Mouse (Mus musculus): Measurements from ENCODE around the gene Psd. TPM values are rescaled to one million over a fixed set of nuclear protein-coding genes. Genes with fewer than 3 reads are reported as not detected.

The Psd gene
- polyA plus RNA-seq, 1 experiment from 2014 or later = 3.3 TPM

GRCm38 (mm10) chr19:46290535-46291105 is 36.3 kb downstream of the Psd start:
- H3K9me3 ChIP-seq (replicated peaks; ENCODE audit: control insufficient read depth, low read length) = no peaks in the 10 kb centered on the region
- H3K27me3 ChIP-seq (ENCODE audit: control insufficient read depth, insufficient read depth, low read depth, low read length) = peaks cover 6% of the 10 kb centered on the region
- no peak overlapping the region for H3K9ac ChIP-seq (ENCODE audit: low read depth, low read length)
- H3K4me2 ChIP-seq (ENCODE audit: low read depth, low read length) = no peak overlapping the region
- no peaks in the 10 kb centered on the region for H3K36me3 ChIP-seq (ENCODE audit: control insufficient read depth, insufficient read depth)
- H3K4me1 ChIP-seq (ENCODE audit: control insufficient read depth, low read depth, low read length) = no peaks in the 10 kb centered on the region
- no peak for ATAC-seq (ENCODE audit: low read depth)
- H3K27ac ChIP-seq (ENCODE audit: low read length) = no peak overlapping the region
- H3K4me3 ChIP-seq (ENCODE audit: low read depth, low read length) = no peak overlapping the region
- 44% methylated on average over 12 of the region's 12 CpGs for WGBS (ENCODE audit: insufficient replicate concordance)

- Histone ChIP-seq H3K9me3 (replicated peaks; ENCODE audit: control insufficient read depth, low read length) (no peaks in the 10 kb centered on the region), H3K27me3 (ENCODE audit: control insufficient read depth, insufficient read depth, low read depth, low read length) (peaks cover 3% of the 10 kb centered on the region), H3K4me2 (ENCODE audit: low read depth, low read length) (no peak overlapping the region), H3K27ac (ENCODE audit: low read length) (no peak overlapping the region), H3K9ac (ENCODE audit: low read depth, low read length) (no peak overlapping the region), H3K36me3 (ENCODE audit: control insufficient read depth, insufficient read depth) (peaks cover 18% of the 10 kb centered on the region), H3K4me1 (ENCODE audit: control insufficient read depth, low read depth, low read length) (no peaks in the 10 kb centered on the region), H3K4me3 (ENCODE audit: low read depth, low read length) (no peak overlapping the region)
- WGBS (ENCODE audit: insufficient replicate concordance) = 85% methylated on average over 3 of the region's 3 CpGs
- ATAC-seq (ENCODE audit: low read depth) = no peak
These were observed 39.4 kb downstream of the Psd start for GRCm38 (mm10) chr19:46287566-46287965.

- no peaks in the 10 kb centered on the region for H3K9me3 ChIP-seq (replicated peaks; ENCODE audit: control insufficient read depth, low read length)
- H3K4me2 ChIP-seq (ENCODE audit: low read depth, low read length) = no peak overlapping the region
- 70% methylated on average over 3 of the region's 3 CpGs for WGBS (ENCODE audit: insufficient replicate concordance)
- H3K27me3 ChIP-seq (ENCODE audit: control insufficient read depth, insufficient read depth, low read depth, low read length) = no peaks in the 10 kb centered on the region
- peaks cover 24% of the 10 kb centered on the region for H3K36me3 ChIP-seq (ENCODE audit: control insufficient read depth, insufficient read depth)
- H3K9ac ChIP-seq (ENCODE audit: low read depth, low read length) = no peak overlapping the region
- no peak overlapping the region for H3K27ac ChIP-seq (ENCODE audit: low read length)
- no peak overlapping the region for H3K4me3 ChIP-seq (ENCODE audit: low read depth, low read length)
- no peaks in the 10 kb centered on the region for H3K4me1 ChIP-seq (ENCODE audit: control insufficient read depth, low read depth, low read length)
- no peak for ATAC-seq (ENCODE audit: low read depth)
These were observed 40.0 kb downstream of the Psd start for GRCm38 (mm10) chr19:46286926-46287325.

GRCm38 (mm10) chr19:46286047-46286446 is 40.9 kb downstream of the Psd start:
- Histone ChIP-seq H3K27ac (ENCODE audit: low read length) (no peak overlapping the region), H3K4me3 (ENCODE audit: low read depth, low read length) (no peak overlapping the region), H3K27me3 (ENCODE audit: control insufficient read depth, insufficient read depth, low read depth, low read length) (no peaks in the 10 kb centered on the region), H3K4me1 (ENCODE audit: control insufficient read depth, low read depth, low read length) (no peaks in the 10 kb centered on the region), H3K4me2 (ENCODE audit: low read depth, low read length) (no peak overlapping the region), H3K36me3 (ENCODE audit: control insufficient read depth, insufficient read depth) (peaks cover 30% of the 10 kb centered on the region), H3K9me3 (replicated peaks; ENCODE audit: control insufficient read depth, low read length) (no peaks in the 10 kb centered on the region), H3K9ac (ENCODE audit: low read depth, low read length) (no peak overlapping the region)
- 87% methylated on average over 6 of the region's 6 CpGs for WGBS (ENCODE audit: insufficient replicate concordance)
- no peak for ATAC-seq (ENCODE audit: low read depth)

- Histone ChIP-seq H3K4me2 (ENCODE audit: low read depth, low read length) (no peak overlapping the region), H3K27ac (ENCODE audit: low read length) (no peak overlapping the region), H3K4me3 (ENCODE audit: low read depth, low read length) (no peak overlapping the region), H3K27me3 (ENCODE audit: control insufficient read depth, insufficient read depth, low read depth, low read length) (no peaks in the 10 kb centered on the region), H3K4me1 (ENCODE audit: control insufficient read depth, low read depth, low read length) (no peaks in the 10 kb centered on the region), H3K9ac (ENCODE audit: low read depth, low read length) (no peak overlapping the region), H3K9me3 (replicated peaks; ENCODE audit: control insufficient read depth, low read length) (no peaks in the 10 kb centered on the region), H3K36me3 (ENCODE audit: control insufficient read depth, insufficient read depth) (peaks cover 30% of the 10 kb centered on the region)
- ATAC-seq (ENCODE audit: low read depth) = no peak
- 74% methylated on average over 7 of the region's 7 CpGs for whole genome bisulfite sequencing (ENCODE audit: insufficient replicate concordance)
These were observed 41.3 kb downstream of the Psd start for GRCm38 (mm10) chr19:46285631-46286030.

GRCm38 (mm10) chr19:46284686-46285085 is 42.3 kb downstream of the Psd start:
- Histone ChIP-seq H3K27me3 (ENCODE audit: control insufficient read depth, insufficient read depth, low read depth, low read length) (no peaks in the 10 kb centered on the region), H3K4me3 (ENCODE audit: low read depth, low read length) (no peak overlapping the region), H3K36me3 (ENCODE audit: control insufficient read depth, insufficient read depth) (peaks cover 30% of the 10 kb centered on the region), H3K4me2 (ENCODE audit: low read depth, low read length) (no peak overlapping the region), H3K9me3 (replicated peaks; ENCODE audit: control insufficient read depth, low read length) (no peaks in the 10 kb centered on the region), H3K9ac (ENCODE audit: low read depth, low read length) (no peak overlapping the region), H3K27ac (ENCODE audit: low read length) (no peak overlapping the region), H3K4me1 (ENCODE audit: control insufficient read depth, low read depth, low read length) (no peaks in the 10 kb centered on the region)
- no peak for ATAC-seq (ENCODE audit: low read depth)
- WGBS (ENCODE audit: insufficient replicate concordance) = 79% methylated on average over 4 of the region's 4 CpGs

- H3K27me3 ChIP-seq (ENCODE audit: control insufficient read depth, insufficient read depth, low read depth, low read length) = no peaks in the 10 kb centered on the region
- no peak for ATAC-seq (ENCODE audit: low read depth)
- H3K4me1 ChIP-seq (ENCODE audit: control insufficient read depth, low read depth, low read length) = no peaks in the 10 kb centered on the region
- H3K9ac ChIP-seq (ENCODE audit: low read depth, low read length) = no peak overlapping the region
- no peak overlapping the region for H3K4me3 ChIP-seq (ENCODE audit: low read depth, low read length)
- no peaks in the 10 kb centered on the region for H3K9me3 ChIP-seq (replicated peaks; ENCODE audit: control insufficient read depth, low read length)
- no peak overlapping the region for H3K27ac ChIP-seq (ENCODE audit: low read length)
- H3K36me3 ChIP-seq (ENCODE audit: control insufficient read depth, insufficient read depth) = peaks cover 30% of the 10 kb centered on the region
- WGBS (ENCODE audit: insufficient replicate concordance) = 82% methylated on average over 11 of the region's 11 CpGs
- no peak overlapping the region for H3K4me2 ChIP-seq (ENCODE audit: low read depth, low read length)
These were observed 44.7 kb downstream of the Psd start for GRCm38 (mm10) chr19:46282081-46282849.

GRCm38 (mm10) chr19:46275307-46275706 is 51.6 kb downstream of the Psd start:
- Histone ChIP-seq H3K4me3 (ENCODE audit: low read depth, low read length) (no peak overlapping the region), H3K36me3 (ENCODE audit: control insufficient read depth, insufficient read depth) (peaks cover 14% of the 10 kb centered on the region), H3K4me2 (ENCODE audit: low read depth, low read length) (no peak overlapping the region), H3K27me3 (ENCODE audit: control insufficient read depth, insufficient read depth, low read depth, low read length) (no peaks in the 10 kb centered on the region), H3K27ac (ENCODE audit: low read length) (no peak overlapping the region), H3K9me3 (replicated peaks; ENCODE audit: control insufficient read depth, low read length) (no peaks in the 10 kb centered on the region), H3K9ac (ENCODE audit: low read depth, low read length) (no peak overlapping the region), H3K4me1 (ENCODE audit: control insufficient read depth, low read depth, low read length) (no peaks in the 10 kb centered on the region)
- ATAC-seq (ENCODE audit: low read depth) = no peak

- no peak overlapping the region for H3K4me3 ChIP-seq (ENCODE audit: low read depth, low read length)
- 87% methylated on average over 7 of the region's 7 CpGs for WGBS (ENCODE audit: insufficient replicate concordance)
- no peaks in the 10 kb centered on the region for H3K27me3 ChIP-seq (ENCODE audit: control insufficient read depth, insufficient read depth, low read depth, low read length)
- H3K9ac ChIP-seq (ENCODE audit: low read depth, low read length) = no peak overlapping the region
- H3K9me3 ChIP-seq (replicated peaks; ENCODE audit: control insufficient read depth, low read length) = no peaks in the 10 kb centered on the region
- ATAC-seq (ENCODE audit: low read depth) = no peak
- H3K27ac ChIP-seq (ENCODE audit: low read length) = no peak overlapping the region
- no peak overlapping the region for H3K4me2 ChIP-seq (ENCODE audit: low read depth, low read length)
- no peaks in the 10 kb centered on the region for H3K4me1 ChIP-seq (ENCODE audit: control insufficient read depth, low read depth, low read length)
- peaks cover 20% of the 10 kb centered on the region for H3K36me3 ChIP-seq (ENCODE audit: control insufficient read depth, insufficient read depth)
These were observed 62.2 kb downstream of the Psd start for GRCm38 (mm10) chr19:46264762-46265161.
